Mouse (Mus musculus) retina, postnatal 1 day (tissue): ENCODE measurements around the gene E2f7.
A peak's percentile ranks its signal among the peaks of the same experiment; 100 is the strongest.

Experiments used
- DNase-seq: peaks from one replicate; pipeline ENCODE4 v3.0.0-alpha.2; 2012

Gene E2f7

GRCm38 (mm10) chr10:110744686-110745639 lies at the start of gene E2f7:
TSS of gene E2f7 (plus strand) at chr10:110745439.
- DNase-seq: peak; percentile 96

GRCm38 (mm10) chr10:110701276-110701675 lies 44.0 kb upstream of the E2f7 start:
- no peak for DNase-seq

- DNase-seq: peak; percentile 26
These were observed 39.6 kb upstream of the E2f7 start for GRCm38 (mm10) chr10:110705672-110706071.

GRCm38 (mm10) chr10:110707390-110708113 lies 37.7 kb upstream of the E2f7 start:
- peak; percentile 14 for DNase-seq

GRCm38 (mm10) chr10:110716887-110717286 lies 28.4 kb upstream of the E2f7 start:
- DNase-seq: no peak

- DNase-seq: no peak
These were observed 18.8 kb upstream of the E2f7 start for GRCm38 (mm10) chr10:110726431-110726830.

- peak; percentile 62 for DNase-seq
These were observed 17.4 kb upstream of the E2f7 start for GRCm38 (mm10) chr10:110727816-110728215.

- DNase-seq: peak; percentile 80
These were observed 11.9 kb upstream of the E2f7 start for GRCm38 (mm10) chr10:110733343-110733742.

- no peak for DNase-seq
These were observed 1.5 kb upstream of the E2f7 start for GRCm38 (mm10) chr10:110743701-110744100.

GRCm38 (mm10) chr10:110744120-110744519 lies 1.1 kb upstream of the E2f7 start:
- no peak for DNase-seq

- DNase-seq: no peak
These were observed 397 bp downstream of the E2f7 start for GRCm38 (mm10) chr10:110745640-110746032.

GRCm38 (mm10) chr10:110749081-110749480 lies 3.8 kb downstream of the E2f7 start:
- DNase-seq: no peak

- DNase-seq: no peak
These were observed 4.5 kb downstream of the E2f7 start for GRCm38 (mm10) chr10:110749510-110750305.

- DNase-seq: no peak
These were observed 7.6 kb downstream of the E2f7 start for GRCm38 (mm10) chr10:110752849-110753248.

- DNase-seq: no peak
These were observed 10.3 kb downstream of the E2f7 start for GRCm38 (mm10) chr10:110755556-110755955.

- DNase-seq: no peak
These were observed 11.1 kb downstream of the E2f7 start for GRCm38 (mm10) chr10:110756271-110756793.

GRCm38 (mm10) chr10:110760552-110760951 lies 15.3 kb downstream of the E2f7 start:
- peak; percentile 76 for DNase-seq

- DNase-seq: peak; percentile 57
These were observed 17.1 kb downstream of the E2f7 start for GRCm38 (mm10) chr10:110762134-110762884.

GRCm38 (mm10) chr10:110763416-110763815 lies 18.2 kb downstream of the E2f7 start:
- no peak for DNase-seq

- DNase-seq: no peak
These were observed 24.3 kb downstream of the E2f7 start for GRCm38 (mm10) chr10:110769538-110769937.

- no peak for DNase-seq
These were observed 28.0 kb downstream of the E2f7 start for GRCm38 (mm10) chr10:110773201-110773600.

GRCm38 (mm10) chr10:110773878-110774277 lies 28.6 kb downstream of the E2f7 start:
- no peak for DNase-seq
